Mouse (Mus musculus): ENCODE measurements around the gene Gnl1. TPM values are rescaled to one million over a fixed set of nuclear protein-coding genes. Genes with fewer than 3 reads are reported as not detected.

The Gnl1 gene
- polyA plus RNA-seq, 1 experiment from 2014 or later, result 36.5 TPM

- DNase-seq (ENCODE audit: low spot score) (peak; percentile 58), ATAC-seq (ENCODE audit: insufficient read depth, low FRiP score, low TSS enrichment) (peak; percentile 32; the same call in 1 of the 2 replicates)
- Histone ChIP-seq H3K27ac (ENCODE audit: low read depth, low read length) (peak overlapping the region; percentile 90), H3K36me3 (ENCODE audit: control insufficient read depth, insufficient read depth, low read length) (peaks cover 6% of the 10 kb centered on the region), H3K27me3 (ENCODE audit: control insufficient read depth, insufficient read depth, low read length) (no peaks in the 10 kb centered on the region), H3K4me2 (ENCODE audit: low read depth) (peak overlapping the region; percentile 92), H3K9ac (ENCODE audit: low read length) (peak overlapping the region; percentile 74), H3K4me3 (ENCODE audit: low read depth, low read length) (peak overlapping the region; percentile 56), H3K4me1 (ENCODE audit: control insufficient read depth, insufficient read depth, low read length) (peaks cover 10% of the 10 kb centered on the region), H3K9me3 (ENCODE audit: control insufficient read depth, low read length) (no peaks in the 10 kb centered on the region)
- WGBS, result under 1% methylated on average over 26 of the region's 29 CpGs
Observed at GRCm38 (mm10) chr17:35980363-35980754, 708 bp downstream of the Gnl1 start.

- peaks cover 10% of the 10 kb centered on the region for H3K4me1 ChIP-seq (ENCODE audit: control insufficient read depth, insufficient read depth, low read length)
- ATAC-seq (ENCODE audit: insufficient read depth, low FRiP score, low TSS enrichment), result no peak
- H3K27ac ChIP-seq (ENCODE audit: low read depth, low read length), result no peak overlapping the region
- 92% methylated on average over 9 of the region's 9 CpGs for WGBS
- no peak for DNase-seq (ENCODE audit: low spot score)
- no peak overlapping the region for H3K4me2 ChIP-seq (ENCODE audit: low read depth)
- no peak overlapping the region for H3K9ac ChIP-seq (ENCODE audit: low read length)
- no peaks in the 10 kb centered on the region for H3K9me3 ChIP-seq (ENCODE audit: control insufficient read depth, low read length)
- H3K27me3 ChIP-seq (ENCODE audit: control insufficient read depth, insufficient read depth, low read length), result no peaks in the 10 kb centered on the region
- peaks cover 11% of the 10 kb centered on the region for H3K36me3 ChIP-seq (ENCODE audit: control insufficient read depth, insufficient read depth, low read length)
- no peak overlapping the region for H3K4me3 ChIP-seq (ENCODE audit: low read depth, low read length)
Observed at GRCm38 (mm10) chr17:35981776-35982175, 2.1 kb downstream of the Gnl1 start.

- Histone ChIP-seq H3K36me3 (ENCODE audit: control insufficient read depth, insufficient read depth, low read length) (peaks cover 7% of the 10 kb centered on the region; the same call in 1 of the 2 replicates), H3K9ac (ENCODE audit: low read length) (no peak overlapping the region), H3K4me3 (ENCODE audit: low read depth, low read length) (no peak overlapping the region), H3K9me3 (ENCODE audit: control insufficient read depth, low read length) (no peaks in the 10 kb centered on the region), H3K27ac (ENCODE audit: low read depth, low read length) (no peak overlapping the region), H3K4me2 (ENCODE audit: low read depth) (no peak overlapping the region), H3K27me3 (ENCODE audit: control insufficient read depth, insufficient read depth, low read length) (no peaks in the 10 kb centered on the region), H3K4me1 (ENCODE audit: control insufficient read depth, insufficient read depth, low read length) (peaks cover 4% of the 10 kb centered on the region; the same call in 1 of the 2 replicates)
- no peak for ATAC-seq (ENCODE audit: insufficient read depth, low FRiP score, low TSS enrichment)
- 58% methylated on average over 10 of the region's 10 CpGs for WGBS
- no peak for DNase-seq (ENCODE audit: low spot score)
Observed at GRCm38 (mm10) chr17:35991781-35992180, 12.1 kb downstream of the Gnl1 start.

GRCm38 (mm10) chr17:35993675-35994074 is 14.0 kb downstream of the Gnl1 start:
- no peak overlapping the region for H3K9ac ChIP-seq (ENCODE audit: low read length)
- 9% methylated on average over 17 of the region's 17 CpGs for WGBS
- H3K4me3 ChIP-seq (ENCODE audit: low read depth, low read length), result peak overlapping the region; percentile 12; the same call in 1 of the 2 replicates
- H3K9me3 ChIP-seq (ENCODE audit: control insufficient read depth, low read length), result no peaks in the 10 kb centered on the region
- H3K4me1 ChIP-seq (ENCODE audit: control insufficient read depth, insufficient read depth, low read length), result peaks cover 4% of the 10 kb centered on the region; the same call in 1 of the 2 replicates
- H3K27ac ChIP-seq (ENCODE audit: low read depth, low read length), result no peak overlapping the region
- H3K4me2 ChIP-seq (ENCODE audit: low read depth), result peak overlapping the region; percentile 25; the same call in 1 of the 2 replicates
- peak; percentile 77 for ATAC-seq (ENCODE audit: insufficient read depth, low FRiP score, low TSS enrichment)
- peaks cover 7% of the 10 kb centered on the region; the same call in 1 of the 2 replicates for H3K36me3 ChIP-seq (ENCODE audit: control insufficient read depth, insufficient read depth, low read length)
- H3K27me3 ChIP-seq (ENCODE audit: control insufficient read depth, insufficient read depth, low read length), result no peaks in the 10 kb centered on the region
- peak; percentile 84 for DNase-seq (ENCODE audit: low spot score)

- 4% methylated on average over 31 of the region's 31 CpGs for WGBS
- Histone ChIP-seq H3K4me3 (ENCODE audit: low read depth, low read length) (peak overlapping the region; percentile 64), H3K9me3 (ENCODE audit: control insufficient read depth, low read length) (no peaks in the 10 kb centered on the region), H3K36me3 (ENCODE audit: control insufficient read depth, insufficient read depth, low read length) (0 out of 2 replicates have a peak, but pooled peaks cover 3% of the 10 kb centered on the region), H3K9ac (ENCODE audit: low read length) (peak overlapping the region; percentile 62), H3K27ac (ENCODE audit: low read depth, low read length) (no peak overlapping the region), H3K4me1 (ENCODE audit: control insufficient read depth, insufficient read depth, low read length) (peaks cover 4% of the 10 kb centered on the region; the same call in 1 of the 2 replicates), H3K4me2 (ENCODE audit: low read depth) (peak overlapping the region; percentile 68), H3K27me3 (ENCODE audit: control insufficient read depth, insufficient read depth, low read length) (no peaks in the 10 kb centered on the region)
- ATAC-seq (ENCODE audit: insufficient read depth, low FRiP score, low TSS enrichment) (peak; percentile 67), DNase-seq (ENCODE audit: low spot score) (peak; percentile 88)
Observed at GRCm38 (mm10) chr17:35994175-35994878, 14.7 kb downstream of the Gnl1 start.

- Histone ChIP-seq H3K4me1 (ENCODE audit: control insufficient read depth, insufficient read depth, low read length) (peaks cover 4% of the 10 kb centered on the region; the same call in 1 of the 2 replicates), H3K4me3 (ENCODE audit: low read depth, low read length) (peak overlapping the region; percentile 64), H3K9ac (ENCODE audit: low read length) (peak overlapping the region; percentile 62), H3K36me3 (ENCODE audit: control insufficient read depth, insufficient read depth, low read length) (no peaks in the 10 kb centered on the region), H3K27ac (ENCODE audit: low read depth, low read length) (no peak overlapping the region), H3K9me3 (ENCODE audit: control insufficient read depth, low read length) (no peaks in the 10 kb centered on the region), H3K4me2 (ENCODE audit: low read depth) (peak overlapping the region; percentile 68), H3K27me3 (ENCODE audit: control insufficient read depth, insufficient read depth, low read length) (no peaks in the 10 kb centered on the region)
- DNase-seq (ENCODE audit: low spot score), result peak; percentile 22
- 2% methylated on average over 14 of the region's 14 CpGs for WGBS
- ATAC-seq (ENCODE audit: insufficient read depth, low FRiP score, low TSS enrichment), result no peak
Observed at GRCm38 (mm10) chr17:35994879-35995240, 15.2 kb downstream of the Gnl1 start.

- WGBS, result 3% methylated on average over 11 of the region's 11 CpGs
- no peaks in the 10 kb centered on the region for H3K36me3 ChIP-seq (ENCODE audit: control insufficient read depth, insufficient read depth, low read length)
- no peak overlapping the region for H3K4me2 ChIP-seq (ENCODE audit: low read depth)
- peak; percentile 89 for DNase-seq (ENCODE audit: low spot score)
- no peaks in the 10 kb centered on the region for H3K27me3 ChIP-seq (ENCODE audit: control insufficient read depth, insufficient read depth, low read length)
- peak; percentile 64 for ATAC-seq (ENCODE audit: insufficient read depth, low FRiP score, low TSS enrichment)
- no peaks in the 10 kb centered on the region for H3K9me3 ChIP-seq (ENCODE audit: control insufficient read depth, low read length)
- no peak overlapping the region for H3K27ac ChIP-seq (ENCODE audit: low read depth, low read length)
- H3K9ac ChIP-seq (ENCODE audit: low read length), result no peak overlapping the region
- H3K4me3 ChIP-seq (ENCODE audit: low read depth, low read length), result no peak overlapping the region
- peaks cover 4% of the 10 kb centered on the region; the same call in 1 of the 2 replicates for H3K4me1 ChIP-seq (ENCODE audit: control insufficient read depth, insufficient read depth, low read length)
Observed at GRCm38 (mm10) chr17:35996949-35997348, 17.3 kb downstream of the Gnl1 start.

GRCm38 (mm10) chr17:35997713-35998510 is 18.3 kb downstream of the Gnl1 start:
- H3K27ac ChIP-seq (ENCODE audit: low read depth, low read length), result no peak overlapping the region
- H3K4me2 ChIP-seq (ENCODE audit: low read depth), result no peak overlapping the region
- no peaks in the 10 kb centered on the region for H3K27me3 ChIP-seq (ENCODE audit: control insufficient read depth, insufficient read depth, low read length)
- no peaks in the 10 kb centered on the region for H3K9me3 ChIP-seq (ENCODE audit: control insufficient read depth, low read length)
- DNase-seq (ENCODE audit: low spot score) (no peak), ATAC-seq (ENCODE audit: insufficient read depth, low FRiP score, low TSS enrichment) (no peak)
- no peak overlapping the region for H3K4me3 ChIP-seq (ENCODE audit: low read depth, low read length)
- no peak overlapping the region for H3K9ac ChIP-seq (ENCODE audit: low read length)
- H3K4me1 ChIP-seq (ENCODE audit: control insufficient read depth, insufficient read depth, low read length), result peaks cover 4% of the 10 kb centered on the region; the same call in 1 of the 2 replicates
- WGBS, result 58% methylated on average over 12 of the region's 12 CpGs
- no peaks in the 10 kb centered on the region for H3K36me3 ChIP-seq (ENCODE audit: control insufficient read depth, insufficient read depth, low read length)
